Mouse (Mus musculus) lung, adult 2 months (tissue): Measurements from ENCODE around the gene Txndc17.

ENCODE experiments used
- CTCF ChIP-seq: fragments of 200-500 bp; IDR thresholded peaks from 2 replicates; pipeline ENCODE4 v1.5.1; 2011; ENCODE audit warnings: mild to moderate bottlenecking, low read length, control low read depth; ENCODE audit not compliant: insufficient read depth
- POLR2A ChIP-seq: fragments of 200-500 bp; IDR thresholded peaks from 2 replicates; pipeline ENCODE4 v1.6.1; 2011; ENCODE audit warnings: low read depth, mild to moderate bottlenecking, control low read depth, low read length, borderline replicate concordance; ENCODE audit errors: extremely low read depth

GRCm38 (mm10) chr11:72205256-72205655, 2.1 kb upstream of the Txndc17 start:
- TF ChIP-seq CTCF (no peak), POLR2A (no peak)
